In genomic region chr14:73289915-73290314, GRCm38 (mm10) we compare ENCODE assay signal across 13 mouse cellular contexts.
"Had no signal": no experiment of that assay in that cellular context is flagged by ENCODE, and none has a peak within 500 bp of the region (broad histone marks: within the 10 kb centered on the region; RNA-seq: fewer than 3 reads in every experiment).

No protein-coding gene starts in this region.

- H3K36me3 ChIP-seq: limb, embryonic 12.5 days; stomach, embryonic 15.5 days had no signal

- H3K4me3 ChIP-seq: limb, embryonic 12.5 days; midbrain, embryonic 10.5 days; myocyte; neural tube, embryonic 12.5 days; stomach, embryonic 15.5 days had no signal

- H3K27me3 ChIP-seq: limb, embryonic 12.5 days; neural tube, embryonic 12.5 days; stomach, embryonic 15.5 days had no signal

- DNase-seq: kidney, adult 8-10 months; kidney, postnatal 25 days; liver; lung, adult 18-20 months; midbrain, embryonic 14.5 days; right cerebral cortex, postnatal 4 days; spleen, adult 18-20 months had no signal

- H3K27ac ChIP-seq: limb, embryonic 12.5 days; liver, embryonic 14.5 days; midbrain, embryonic 10.5 days; neural tube, embryonic 12.5 days; stomach, embryonic 15.5 days had no signal

- H3K4me1 ChIP-seq: limb, embryonic 12.5 days; midbrain, embryonic 10.5 days; neural tube, embryonic 12.5 days; stomach, embryonic 15.5 days had no signal
